Mouse (Mus musculus): ENCODE results near the gene Rbm43. TPM values are rescaled to one million over a fixed set of nuclear protein-coding genes. Genes with fewer than 3 reads are reported as not detected.

Gene Rbm43
- total RNA-seq (2023; ENCODE audit: inconsistent age), result 22.7 to 35.4 TPM (median 33.3 TPM) in 4 replicates

GRCm38 (mm10) chr2:51934574-51935334, at the start of gene Rbm43:
Rbm43 (minus strand) TSS chr2:51935163.

DNA sequence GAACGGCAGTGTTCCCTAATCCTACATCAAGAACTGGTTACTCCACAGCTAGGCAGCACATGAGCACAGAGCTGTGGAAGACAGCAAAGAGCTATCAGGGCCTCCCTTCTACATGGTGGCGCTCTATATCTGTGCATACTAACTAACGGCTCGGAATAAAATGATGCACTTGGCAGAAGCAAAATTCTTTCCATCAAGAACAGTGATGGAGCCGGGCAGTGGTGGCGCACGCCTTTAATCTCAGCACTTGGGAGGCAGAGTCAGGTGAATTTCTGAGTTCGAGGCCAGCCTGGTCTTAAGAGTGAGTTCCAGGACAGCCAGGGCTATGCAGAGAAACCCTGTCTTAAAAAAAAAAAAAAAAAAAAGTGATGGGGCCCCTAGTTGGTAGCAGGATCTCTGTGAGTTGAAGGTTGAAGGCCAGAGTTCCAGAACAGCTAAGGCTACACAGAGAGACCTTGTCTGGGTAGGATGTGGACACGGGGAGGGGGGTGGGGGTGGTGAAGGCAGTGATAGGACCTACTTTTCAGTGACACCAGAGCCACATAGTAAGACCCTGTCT, 38.5 kb upstream of the Rbm43 start, which contains the start of gene Nmi:
TSS of gene Nmi (minus strand) at position 85 of the 559 bp plus-strand sequence.

Other genes starting within 250 kb of the Rbm43 start
- gene Nmi, start 38.3 kb upstream of the Rbm43 start, total RNA-seq (2023; ENCODE audit: inconsistent age), result 30.3 to 32.8 TPM (median 32.7 TPM) in 4 replicates
- gene Tnfaip6, start 102.8 kb upstream of the Rbm43 start, total RNA-seq (2023; ENCODE audit: inconsistent age), result not detected in 4 replicates
- 38.1 to 51.8 TPM (median 47.7 TPM) in 4 replicates for gene Rif1, start 137.7 kb upstream of the Rbm43 start, total RNA-seq (2023; ENCODE audit: inconsistent age)

Measured in B cell, adult (primary cell).